ENCODE assay signal across 11 mouse cellular contexts in genomic region chr5:127374251-127374650, GRCm38 (mm10).
DNase-seq lines count a peak whose midpoint lies in the region; ATAC-seq lines count a peak whose summit lies in the region.
"Had no signal": no experiment of that assay in that cellular context is flagged by ENCODE, and none has a peak within 500 bp of the region (broad histone marks: within the 10 kb centered on the region; RNA-seq: fewer than 3 reads in every experiment).

No protein-coding gene starts in this region.

- H3K36me3 ChIP-seq in kidney, embryonic 14.5 days (ENCODE audit: control insufficient read depth, insufficient read depth, low read length): no peaks in the 10 kb centered on the region
- H3K36me3 ChIP-seq: hindbrain, embryonic 12.5 days; stomach, embryonic 15.5 days had no signal

- no peak overlapping the region for H3K9ac ChIP-seq in kidney, embryonic 14.5 days (ENCODE audit: low read depth, low read length)
- H3K9ac ChIP-seq: hindbrain, embryonic 12.5 days; stomach, embryonic 15.5 days had no signal

- DNase-seq in frontal cortex, postnatal 25 days (ENCODE audit: low spot score in 2 of 2): no peak
- DNase-seq in urinary bladder, postnatal 36 days (ENCODE audit: low spot score in 2 of 2): peak; percentile 1 to 2
- DNase-seq in urinary bladder, postnatal 25 days (ENCODE audit: low spot score): no peak
- peak; percentile 62 to 66 for DNase-seq in left cerebral cortex, postnatal 36 days (ENCODE audit: low spot score in 2 of 2)
- peak; percentile 88 for DNase-seq in telencephalon, adult 2 months (ENCODE audit: low read depth, low spot score)

- no peak overlapping the region for H3K4me2 ChIP-seq in kidney, embryonic 14.5 days (replicated peaks; ENCODE audit: low read depth, low read length)
- H3K4me2 ChIP-seq: hindbrain, embryonic 12.5 days; stomach, embryonic 15.5 days had no signal

- no peak overlapping the region for H3K27ac ChIP-seq in kidney, embryonic 14.5 days (ENCODE audit: low read depth, low read length)
- H3K27ac ChIP-seq: hindbrain, embryonic 12.5 days; stomach, embryonic 15.5 days had no signal

- H3K4me3 ChIP-seq in kidney, embryonic 14.5 days (ENCODE audit: low read length): no peak overlapping the region
- H3K4me3 ChIP-seq: erythroblast, embryonic 14.5 days; hindbrain, embryonic 12.5 days; stomach, embryonic 15.5 days had no signal

- 58% methylated on average over 9 of the region's 9 CpGs for whole genome bisulfite sequencing in kidney, embryonic 14.5 days

- peak; percentile 75 for ATAC-seq in frontal cortex, adult (ENCODE audit: low TSS enrichment)
- no peak for ATAC-seq in granulocyte monocyte progenitor cell, adult 5-6 weeks (replicated peaks; ENCODE audit: poor library complexity, severe bottlenecking)
- ATAC-seq in kidney, embryonic 14.5 days (ENCODE audit: low FRiP score, low TSS enrichment): no peak

- H3K4me1 ChIP-seq in kidney, embryonic 14.5 days (ENCODE audit: control insufficient read depth, insufficient read depth, low read length): 0 out of 2 replicates have a peak, but pooled peaks cover 2% of the 10 kb centered on the region
- H3K4me1 ChIP-seq: stomach, embryonic 15.5 days had no signal

- intact Hi-C loops in left cerebral cortex, postnatal 36 days (cut with DNase I): no loop called here

- H3K9me3 ChIP-seq in kidney, embryonic 14.5 days (ENCODE audit: control insufficient read depth, low read length): no peaks in the 10 kb centered on the region
- H3K9me3 ChIP-seq: hindbrain, embryonic 12.5 days; stomach, embryonic 15.5 days had no signal

- H3K27me3 ChIP-seq in kidney, embryonic 14.5 days (ENCODE audit: control insufficient read depth, insufficient read depth, low read length): no peaks in the 10 kb centered on the region
- H3K27me3 ChIP-seq: stomach, embryonic 15.5 days had no signal

Comparison
In these comparisons a context has a peak if more than half of its experiments do, and no peak if none do; other contexts are left out.
1. DNase-seq: peak in urinary bladder, postnatal 36 days (2 of 2), left cerebral cortex, postnatal 36 days (2 of 2) and telencephalon, adult 2 months (single experiment); none in frontal cortex, postnatal 25 days (0 of 2) and urinary bladder, postnatal 25 days (single experiment).